Mouse (Mus musculus) heart, embryonic 14.5 days (tissue): Measurements from ENCODE around the gene Tpr. TPM values are rescaled to one million over a fixed set of nuclear protein-coding genes. Genes with fewer than 3 reads are reported as not detected.

Experiments
- ATAC-seq: fragments of 200-750 bp; cut with Nextera tagmentation; 2 replicates; pipeline ENCODE4 v1.8.0; 2017; ENCODE audit warnings: low read depth, moderate TSS enrichment; ENCODE audit not compliant: insufficient number of reproducible peaks, insufficient read depth, low FRiP score
- H3K27ac ChIP-seq, 2 experiments: fragments of 200-500 bp in 1 of 2; fragments of 300-500 bp in 1 of 2; sonication (generic) in 1 of 2; replicated peaks in 1 of 2; 2 replicates each; pipeline ENCODE4 v1.5.1; 2012 to 2014; ENCODE audit warnings: low read depth in 2 of 2, low read length in 2 of 2, control low read depth in 1 of 2, mild to moderate bottlenecking in 1 of 2, mixed read lengths in 1 of 2; ENCODE audit not compliant: control insufficient read depth in 1 of 2, insufficient read depth in 1 of 2
- H3K27me3 ChIP-seq: fragments of 300-500 bp; sonication (generic); 2 replicates; pipeline ENCODE4 v1.6.1; 2014; ENCODE audit warnings: mild to moderate bottlenecking, low read length, control low read depth; ENCODE audit not compliant: control insufficient read depth, insufficient read depth
- H3K36me3 ChIP-seq: fragments of 300-500 bp; sonication (generic); 2 replicates; pipeline ENCODE4 v1.6.1; 2014; ENCODE audit warnings: mild to moderate bottlenecking, control low read depth, low read length, mixed read lengths; ENCODE audit not compliant: control insufficient read depth, insufficient read depth
- H3K4me1 ChIP-seq, 2 experiments: fragments of 200-500 bp in 1 of 2; fragments of 300-500 bp in 1 of 2; sonication (generic) in 1 of 2; 2 replicates each; pipeline ENCODE4 v1.6.1; 2012 to 2014; ENCODE audit warnings: low read length in 2 of 2, control low read depth in 1 of 2, mixed read lengths in 1 of 2; ENCODE audit not compliant: control insufficient read depth in 2 of 2, insufficient read depth in 2 of 2
- H3K4me2 ChIP-seq: fragments of 300-500 bp; sonication (generic); 2 replicates; pipeline ENCODE4 v1.6.1; 2014; ENCODE audit warnings: mild to moderate bottlenecking, low read length
- H3K4me3 ChIP-seq, 2 experiments: fragments of 200-500 bp in 1 of 2; fragments of 300-500 bp in 1 of 2; sonication (generic) in 1 of 2; 2 replicates each; pipeline ENCODE4 v1.5.1; 2012 to 2014; ENCODE audit warnings: low read length in 2 of 2, mild to moderate bottlenecking in 2 of 2, control low read depth in 1 of 2, low read depth in 1 of 2, moderate library complexity in 1 of 2; ENCODE audit not compliant: control insufficient read depth in 1 of 2, insufficient read depth in 1 of 2
- H3K9ac ChIP-seq: fragments of 300-500 bp; sonication (generic); 2 replicates; pipeline ENCODE4 v1.6.1; 2014; ENCODE audit warnings: mild to moderate bottlenecking, low read length
- H3K9me3 ChIP-seq: fragments of 300-500 bp; sonication (generic); 2 replicates; pipeline ENCODE4 v1.6.1; 2016; ENCODE audit warnings: low read length, control low read depth; ENCODE audit not compliant: control insufficient read depth
- WGBS: fragments of 180-500 bp; shearing (Covaris S2); extraction: QIAGEN DNeasy Blood & Tissue Kit; methylation state at CpG from one replicate; pipeline ENCODE4 v1.1.7; 2014; 5-methylcytosine and 5-hydroxymethylcytosine counted together
- polyA plus RNA-seq: library from polyadenylated mRNA; unstranded; fragments of >200 nt; fragmentation: Nextera tagmentation; extraction: Ambion mirVana; gene quantifications from 2 replicates; pipeline ENCODE4 v1.2.1, GENCODE M21; 2014

The Tpr gene
- polyA plus RNA-seq, 1 experiment from 2014 or later = 133 TPM

GRCm38 (mm10) chr1:150391931-150392637 lies 554 bp upstream of the Tpr start:
- Histone ChIP-seq H3K9ac (peak overlapping the region; percentile 92), H3K4me3 (peak overlapping the region; percentile 78 to 95), H3K4me1 (peaks cover 0 to 8% of the 10 kb centered on the region in 2 experiments; a peak in 3 of 4 replicates), H3K27ac (peak overlapping the region; percentile 96 to 97), H3K36me3 (peaks cover 51% of the 10 kb centered on the region), H3K4me2 (peak overlapping the region; percentile 80), H3K9me3 (no peaks in the 10 kb centered on the region), H3K27me3 (no peaks in the 10 kb centered on the region)
- 18% methylated on average over 11 of the region's 11 CpGs for WGBS
- peak; percentile 0; the same call in 1 of the 2 replicates for ATAC-seq

GRCm38 (mm10) chr1:150393488-150393852 lies 832 bp downstream of the Tpr start:
- Histone ChIP-seq H3K9ac (peak overlapping the region; percentile 84), H3K9me3 (no peaks in the 10 kb centered on the region), H3K4me2 (peak overlapping the region; percentile 70), H3K4me3 (peak overlapping the region; percentile 78 to 95), H3K27me3 (no peaks in the 10 kb centered on the region), H3K4me1 (peaks cover 0 to 8% of the 10 kb centered on the region in 2 experiments; a peak in 3 of 4 replicates), H3K36me3 (peaks cover 47% of the 10 kb centered on the region), H3K27ac (peak overlapping the region; percentile 85 to 94)
- ATAC-seq = peak; percentile 22
- under 1% methylated on average over 23 of the region's 27 CpGs for WGBS

DNA sequence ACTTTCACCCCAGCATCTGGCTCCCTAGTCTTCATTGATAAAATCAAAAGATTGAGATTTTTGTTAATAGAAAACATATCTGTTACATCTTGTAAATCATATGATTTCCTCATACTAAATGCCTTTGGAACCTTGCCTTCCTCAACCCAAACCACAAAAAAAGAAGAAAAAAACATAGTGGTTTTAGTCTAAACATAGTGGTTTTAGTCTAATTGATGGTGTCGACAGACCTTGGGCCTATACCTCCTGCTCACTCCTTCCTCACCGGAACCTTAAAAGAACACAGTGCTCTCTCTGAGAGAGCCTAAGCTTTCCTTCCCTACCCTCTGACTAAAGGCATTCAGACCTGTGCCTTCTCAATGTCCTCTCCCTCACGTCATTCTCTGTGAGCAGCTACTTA lies 3.4 kb downstream of the Tpr start:
- WGBS = 86% methylated on average over 3 of the region's 3 CpGs
- ATAC-seq = no peak
- Histone ChIP-seq H3K27ac (no peak overlapping the region), H3K9me3 (no peaks in the 10 kb centered on the region), H3K9ac (no peak overlapping the region), H3K4me2 (no peak overlapping the region), H3K27me3 (no peaks in the 10 kb centered on the region), H3K4me1 (peaks cover 0 to 8% of the 10 kb centered on the region in 2 experiments; a peak in 3 of 4 replicates), H3K36me3 (peaks cover 52% of the 10 kb centered on the region), H3K4me3 (no peak overlapping the region)

- H3K9ac ChIP-seq = no peak overlapping the region
- H3K4me2 ChIP-seq = no peak overlapping the region
- 90% methylated on average over 3 of the region's 3 CpGs for WGBS
- ATAC-seq = no peak
- H3K9me3 ChIP-seq = no peaks in the 10 kb centered on the region
- no peaks in the 10 kb centered on the region for H3K27me3 ChIP-seq
- H3K4me1 ChIP-seq = no peaks in the 10 kb centered on the region
- no peak overlapping the region for H3K4me3 ChIP-seq
- no peak overlapping the region for H3K27ac ChIP-seq
- peaks cover 86% of the 10 kb centered on the region for H3K36me3 ChIP-seq
These were observed 11.3 kb downstream of the Tpr start for GRCm38 (mm10) chr1:150403914-150404313.

- Histone ChIP-seq H3K9me3 (no peaks in the 10 kb centered on the region), H3K4me3 (no peak overlapping the region), H3K4me2 (no peak overlapping the region), H3K36me3 (peaks cover 87% of the 10 kb centered on the region), H3K4me1 (no peaks in the 10 kb centered on the region), H3K27ac (no peak overlapping the region), H3K9ac (no peak overlapping the region), H3K27me3 (no peaks in the 10 kb centered on the region)
- no peak for ATAC-seq
- 45% methylated on average over 3 of the region's 3 CpGs for WGBS
These were observed 11.9 kb downstream of the Tpr start for GRCm38 (mm10) chr1:150404555-150404954.

DNA sequence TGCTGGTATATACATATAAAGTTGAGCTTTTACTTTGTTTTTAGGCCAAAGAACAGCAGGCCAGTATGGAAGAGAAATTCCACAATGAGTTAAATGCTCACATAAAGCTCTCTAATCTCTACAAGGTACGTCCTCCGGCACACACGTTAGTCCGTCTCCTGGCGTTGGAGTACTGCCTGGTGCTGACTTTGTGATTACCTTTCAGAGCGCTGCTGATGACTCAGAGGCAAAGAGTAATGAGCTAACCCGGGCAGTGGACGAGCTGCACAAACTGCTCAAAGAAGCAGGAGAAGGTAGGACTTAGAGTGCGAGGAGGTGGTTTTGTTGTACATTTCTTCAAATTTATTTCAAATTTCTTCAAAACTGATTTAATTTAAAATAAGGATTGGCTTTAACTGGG lies 14.6 kb downstream of the Tpr start:
- Histone ChIP-seq H3K4me1 (no peaks in the 10 kb centered on the region), H3K9me3 (no peaks in the 10 kb centered on the region), H3K27ac (no peak overlapping the region), H3K27me3 (no peaks in the 10 kb centered on the region), H3K4me3 (no peak overlapping the region), H3K9ac (no peak overlapping the region), H3K36me3 (peaks cover 90% of the 10 kb centered on the region), H3K4me2 (no peak overlapping the region)
- WGBS = 45% methylated on average over 9 of the region's 9 CpGs
- ATAC-seq = no peak

DNA sequence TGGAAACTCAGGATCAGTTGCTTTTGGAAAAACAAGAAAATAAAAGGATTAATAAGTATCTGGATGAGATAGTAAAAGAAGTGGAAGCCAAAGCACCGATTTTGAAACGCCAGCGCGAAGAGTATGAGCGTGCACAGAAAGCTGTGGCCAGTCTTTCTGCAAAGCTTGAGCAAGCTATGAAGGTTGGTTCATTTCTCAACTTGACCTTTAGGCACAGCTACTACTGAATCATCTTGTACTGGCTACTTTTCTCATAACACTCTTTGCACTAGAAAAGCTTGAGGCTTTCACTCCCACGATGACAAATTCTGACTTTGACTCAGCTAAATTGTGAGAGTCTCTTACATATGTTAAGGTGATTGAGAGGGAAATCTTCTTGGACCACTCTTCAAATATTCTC lies 17.4 kb downstream of the Tpr start:
- Histone ChIP-seq H3K36me3 (peaks cover 94% of the 10 kb centered on the region), H3K4me1 (no peaks in the 10 kb centered on the region), H3K27ac (no peak overlapping the region), H3K9ac (no peak overlapping the region), H3K4me3 (no peak overlapping the region), H3K27me3 (no peaks in the 10 kb centered on the region), H3K4me2 (no peak overlapping the region), H3K9me3 (no peaks in the 10 kb centered on the region)
- ATAC-seq = no peak
- 95% methylated on average over 6 of the region's 6 CpGs for WGBS

DNA sequence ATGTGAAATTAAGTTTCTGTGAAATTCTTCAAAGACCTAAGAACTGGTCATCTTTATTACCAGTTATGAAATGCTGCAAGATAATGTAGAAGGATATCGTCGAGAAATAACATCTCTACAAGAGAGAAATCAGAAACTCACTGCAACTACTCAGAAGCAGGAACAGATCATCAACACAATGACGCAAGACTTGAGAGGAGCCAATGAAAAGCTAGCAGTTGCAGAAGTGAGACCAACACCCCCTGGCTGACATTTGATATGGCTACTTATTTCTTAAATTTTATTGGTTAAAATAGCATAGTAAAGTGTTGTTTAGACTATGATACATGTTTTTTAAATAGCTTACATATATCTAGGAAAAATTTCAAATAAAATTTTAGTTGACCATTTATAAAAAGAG lies 23.4 kb downstream of the Tpr start:
- Histone ChIP-seq H3K4me1 (no peaks in the 10 kb centered on the region), H3K4me2 (no peak overlapping the region), H3K4me3 (no peak overlapping the region), H3K27ac (no peak overlapping the region), H3K9ac (no peak overlapping the region), H3K36me3 (peaks cover 92% of the 10 kb centered on the region), H3K27me3 (no peaks in the 10 kb centered on the region), H3K9me3 (no peaks in the 10 kb centered on the region)
- ATAC-seq = no peak
- 90% methylated on average over 3 of the region's 3 CpGs for WGBS
